Mouse (Mus musculus) stomach, postnatal 0 days (tissue): ENCODE results near the gene Atat1. TPM values are rescaled to one million over a fixed set of nuclear protein-coding genes. Genes with fewer than 3 reads are reported as not detected.

Experiments used
- ATAC-seq: fragments of 200-750 bp; cut with Nextera tagmentation; 2 replicates; pipeline ENCODE4 v1.8.0; 2017; ENCODE audit not compliant: low FRiP score, low TSS enrichment
- DNase-seq: peaks from one replicate; pipeline ENCODE4 v3.0.0-alpha.2; 2016; ENCODE audit warnings: low spot score
- H3K27ac ChIP-seq: fragments of 300-500 bp; sonication (generic); replicated peaks from 2 replicates; pipeline ENCODE4 v1.5.1; 2014; ENCODE audit warnings: mild to moderate bottlenecking, control low read depth
- H3K27me3 ChIP-seq: fragments of 300-500 bp; sonication (generic); 2 replicates; pipeline ENCODE4 v1.6.1; 2014; ENCODE audit warnings: low read length; ENCODE audit not compliant: control insufficient read depth, insufficient read depth
- H3K36me3 ChIP-seq: fragments of 300-500 bp; sonication (generic); 2 replicates; pipeline ENCODE4 v1.6.1; 2014; ENCODE audit warnings: low read length, mixed read lengths; ENCODE audit not compliant: control insufficient read depth, insufficient read depth
- H3K4me1 ChIP-seq: fragments of 300-500 bp; sonication (generic); replicated peaks from 2 replicates; pipeline ENCODE4 v1.6.1; 2014; ENCODE audit warnings: antibody characterized with exemption; ENCODE audit not compliant: control insufficient read depth, insufficient read depth
- H3K4me2 ChIP-seq: fragments of 300-500 bp; sonication (generic); replicated peaks from 2 replicates; pipeline ENCODE4 v1.6.1; 2014; ENCODE audit warnings: low read depth, mild to moderate bottlenecking, control low read depth, moderate library complexity
- H3K4me3 ChIP-seq: fragments of 300-500 bp; sonication (generic); 2 replicates; pipeline ENCODE4 v1.5.1; 2014; ENCODE audit warnings: low read depth, low read length, control low read depth
- H3K9ac ChIP-seq: fragments of 300-500 bp; sonication (generic); 2 replicates; pipeline ENCODE4 v1.6.1; 2014; ENCODE audit warnings: mild to moderate bottlenecking, low read length, control low read depth, mixed read lengths
- H3K9me3 ChIP-seq: fragments of 300-500 bp; sonication (generic); 2 replicates; pipeline ENCODE4 v1.6.1; 2016; ENCODE audit warnings: low read length; ENCODE audit not compliant: control insufficient read depth
- CTCF ChIP-seq: IDR thresholded peaks from 2 replicates; pipeline ENCODE4 v1.5.1; 2016; ENCODE audit warnings: antibody characterized with exemption, low read depth, mild to moderate bottlenecking, moderate library complexity
- EP300 ChIP-seq: optimal IDR thresholded peaks from 2 replicates; pipeline ENCODE3; 2016; ENCODE audit warnings: antibody characterized with exemption
- WGBS: fragments of 180-500 bp; shearing (Covaris S2); extraction: QIAGEN DNeasy Blood & Tissue Kit; methylation state at CpG from one replicate; pipeline ENCODE4 v1.1.7; 2014; 5-methylcytosine and 5-hydroxymethylcytosine counted together
- polyA plus RNA-seq: library from polyadenylated mRNA; unstranded; fragments of >200 nt; fragmentation: Nextera tagmentation; extraction: Ambion mirVana; gene quantifications from 2 replicates; pipeline ENCODE4 v1.2.1, GENCODE M21; 2015

The Atat1 gene
- polyA plus RNA-seq, 1 experiment from 2014 or later: 12.7 TPM

GRCm38 (mm10) chr17:35874721-35875120, 35.2 kb downstream of the Atat1 start:
- no peaks in the 10 kb centered on the region for H3K27me3 ChIP-seq
- ATAC-seq (no peak), DNase-seq (no peak)
- H3K9ac ChIP-seq: no peak overlapping the region
- no peak overlapping the region for H3K4me3 ChIP-seq
- no peak for TF ChIP-seq CTCF
- no peak for TF ChIP-seq EP300
- H3K4me2 ChIP-seq: no peak overlapping the region
- H3K27ac ChIP-seq: no peak overlapping the region
- no peaks in the 10 kb centered on the region; the same call in 1 of the 2 replicates for H3K36me3 ChIP-seq
- H3K4me1 ChIP-seq: peaks cover 3% of the 10 kb centered on the region; the same call in 1 of the 2 replicates
- WGBS: 70% methylated on average over 6 of the region's 6 CpGs
- H3K9me3 ChIP-seq: no peaks in the 10 kb centered on the region

- peak; percentile 60; the same call in 1 of the 2 replicates for ATAC-seq
- Histone ChIP-seq H3K27me3 (no peaks in the 10 kb centered on the region), H3K9ac (no peak overlapping the region; the same call in 1 of the 2 replicates), H3K4me3 (no peak overlapping the region), H3K4me1 (peaks cover 3% of the 10 kb centered on the region; the same call in 1 of the 2 replicates), H3K4me2 (peak overlapping the region; percentile 34), H3K27ac (no peak overlapping the region), H3K9me3 (no peaks in the 10 kb centered on the region), H3K36me3 (no peaks in the 10 kb centered on the region; the same call in 1 of the 2 replicates)
- WGBS: 29% methylated on average over 21 of the region's 21 CpGs
- peak; percentile 93 for DNase-seq
- TF ChIP-seq CTCF: peak; percentile 97
- TF ChIP-seq EP300: no peak
Measured at GRCm38 (mm10) chr17:35873774-35874519, 35.9 kb downstream of the Atat1 start.

GRCm38 (mm10) chr17:35870884-35871696, 38.8 kb downstream of the Atat1 start:
- no peak for ATAC-seq
- Histone ChIP-seq H3K9me3 (no peaks in the 10 kb centered on the region), H3K4me1 (peaks cover 3% of the 10 kb centered on the region; the same call in 1 of the 2 replicates), H3K27me3 (no peaks in the 10 kb centered on the region), H3K4me2 (peak overlapping the region; percentile 85), H3K27ac (peak overlapping the region; percentile 94), H3K9ac (no peak overlapping the region), H3K36me3 (no peaks in the 10 kb centered on the region; the same call in 1 of the 2 replicates), H3K4me3 (no peak overlapping the region)
- TF ChIP-seq EP300: peak; percentile 28
- peak; percentile 75 for TF ChIP-seq CTCF
- DNase-seq: no peak
- 54% methylated on average over 8 of the region's 8 CpGs for WGBS

GRCm38 (mm10) chr17:35870151-35870883, 39.6 kb downstream of the Atat1 start:
- peak overlapping the region; percentile 85 for H3K4me2 ChIP-seq
- peak overlapping the region; percentile 77 for H3K9ac ChIP-seq
- H3K4me1 ChIP-seq: peaks cover 3% of the 10 kb centered on the region; the same call in 1 of the 2 replicates
- H3K4me3 ChIP-seq: peak overlapping the region; percentile 60
- no peaks in the 10 kb centered on the region; the same call in 1 of the 2 replicates for H3K36me3 ChIP-seq
- no peaks in the 10 kb centered on the region for H3K9me3 ChIP-seq
- DNase-seq (peak; percentile 49), ATAC-seq (peak; percentile 22; the same call in 1 of the 2 replicates)
- TF ChIP-seq CTCF (no peak), EP300 (peak; percentile 38)
- H3K27ac ChIP-seq: peak overlapping the region; percentile 94
- H3K27me3 ChIP-seq: no peaks in the 10 kb centered on the region
- 36% methylated on average over 8 of the region's 9 CpGs for WGBS

GRCm38 (mm10) chr17:35869346-35870067, 40.4 kb downstream of the Atat1 start:
- H3K4me1 ChIP-seq: peaks cover 3% of the 10 kb centered on the region; the same call in 1 of the 2 replicates
- H3K36me3 ChIP-seq: no peaks in the 10 kb centered on the region; the same call in 1 of the 2 replicates
- WGBS: 1% methylated on average over 7 of the region's 7 CpGs
- TF ChIP-seq CTCF (no peak), EP300 (no peak)
- H3K27me3 ChIP-seq: no peaks in the 10 kb centered on the region
- peak overlapping the region; percentile 85 for H3K4me2 ChIP-seq
- DNase-seq (peak; percentile 51), ATAC-seq (peak; percentile 13; the same call in 1 of the 2 replicates)
- peak overlapping the region; percentile 60 for H3K4me3 ChIP-seq
- peak overlapping the region; percentile 77 for H3K9ac ChIP-seq
- H3K9me3 ChIP-seq: no peaks in the 10 kb centered on the region
- peak overlapping the region; percentile 94 for H3K27ac ChIP-seq
